ENCODE assay signal across 28 mouse cellular contexts in the genomic region with DNA sequence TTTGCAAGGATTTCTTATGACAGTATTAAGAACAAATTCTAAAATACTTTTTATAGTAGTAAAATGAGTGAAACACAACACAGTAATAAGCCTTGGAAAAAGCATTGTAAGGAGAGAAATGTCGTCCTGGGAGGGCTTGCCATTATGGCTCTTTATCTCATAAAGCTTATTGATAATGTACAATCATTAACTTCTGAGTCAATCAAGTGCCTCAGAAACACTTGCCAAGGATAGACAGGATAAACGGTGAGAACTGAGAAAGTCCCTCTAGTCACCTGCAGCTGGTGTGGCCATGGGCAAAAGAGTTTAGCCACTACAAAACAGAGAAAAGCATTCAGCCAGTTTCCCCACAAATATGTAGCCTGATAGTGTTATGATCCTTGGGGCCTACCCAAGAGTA.
"Had no signal": no experiment of that assay in that cellular context is flagged by ENCODE, and none has a peak within 500 bp of the region (broad histone marks: within the 10 kb centered on the region; RNA-seq: fewer than 3 reads in every experiment).

No protein-coding gene starts in this region.

- H3K27ac ChIP-seq: embryonic facial prominence, embryonic 10.5 days; embryonic facial prominence, embryonic 12.5 days; embryonic facial prominence, embryonic 13.5 days; embryonic facial prominence, embryonic 15.5 days; forebrain, embryonic 10.5 days; forebrain, embryonic 12.5 days; forebrain, embryonic 13.5 days; forebrain, embryonic 15.5 days; gastrocnemius, adult 2 months had no signal

- H3K9me3 ChIP-seq: embryonic facial prominence, embryonic 10.5 days; embryonic facial prominence, embryonic 12.5 days; embryonic facial prominence, embryonic 13.5 days; embryonic facial prominence, embryonic 15.5 days; forebrain, embryonic 10.5 days; forebrain, embryonic 12.5 days; forebrain, embryonic 13.5 days; forebrain, embryonic 15.5 days had no signal

- H3K4me3 ChIP-seq: embryonic facial prominence, embryonic 10.5 days; embryonic facial prominence, embryonic 12.5 days; embryonic facial prominence, embryonic 13.5 days; embryonic facial prominence, embryonic 15.5 days; erythroblast, embryonic 14.5 days; forebrain, embryonic 10.5 days; forebrain, embryonic 12.5 days; forebrain, embryonic 13.5 days; forebrain, embryonic 15.5 days; gastrocnemius, adult 2 months had no signal

- ATAC-seq: forebrain, embryonic 13.5 days; forebrain, embryonic 14.5 days; forebrain, embryonic 15.5 days; forebrain, embryonic 16.5 days; forebrain, postnatal 0 days had no signal

- DNase-seq: cerebellum, adult 2 months; cerebellum, adult 8-10 months; cerebellum, adult 9-10 months; cerebellum, adult 9-11 months; cerebellum, postnatal 10 days; cerebellum, postnatal 14 days; cerebellum, postnatal 25 days; cerebellum, postnatal 36 days; embryo, embryonic 11 days; forebrain, postnatal 0 days; gastrocnemius, adult 2 months; gastrocnemius, postnatal 10 days; gastrocnemius, postnatal 14 days; gastrocnemius, postnatal 25 days; gastrocnemius, postnatal 36 days; heart, adult 11 months; heart, adult 18-20 months had no signal

- H3K4me2 ChIP-seq: embryonic facial prominence, embryonic 12.5 days; embryonic facial prominence, embryonic 13.5 days; embryonic facial prominence, embryonic 15.5 days; forebrain, embryonic 12.5 days; forebrain, embryonic 13.5 days; forebrain, embryonic 15.5 days had no signal

- H3K9ac ChIP-seq: embryonic facial prominence, embryonic 12.5 days; embryonic facial prominence, embryonic 13.5 days; embryonic facial prominence, embryonic 15.5 days; forebrain, embryonic 12.5 days; forebrain, embryonic 13.5 days; forebrain, embryonic 15.5 days; forebrain, postnatal 0 days had no signal

- H3K27me3 ChIP-seq: embryonic facial prominence, embryonic 12.5 days; embryonic facial prominence, embryonic 13.5 days; embryonic facial prominence, embryonic 15.5 days; forebrain, embryonic 12.5 days; forebrain, embryonic 13.5 days; forebrain, embryonic 15.5 days had no signal

- H3K4me1 ChIP-seq: embryonic facial prominence, embryonic 10.5 days; embryonic facial prominence, embryonic 12.5 days; embryonic facial prominence, embryonic 13.5 days; embryonic facial prominence, embryonic 15.5 days; forebrain, embryonic 10.5 days; forebrain, embryonic 12.5 days; forebrain, embryonic 13.5 days; forebrain, embryonic 15.5 days had no signal

- H3K36me3 ChIP-seq: embryonic facial prominence, embryonic 10.5 days; embryonic facial prominence, embryonic 12.5 days; embryonic facial prominence, embryonic 13.5 days; embryonic facial prominence, embryonic 15.5 days; forebrain, embryonic 10.5 days; forebrain, embryonic 12.5 days; forebrain, embryonic 15.5 days had no signal
